Mouse (Mus musculus): ENCODE data around the gene Asah2. TPM values are rescaled to one million over a fixed set of nuclear protein-coding genes. Genes with fewer than 3 reads are reported as not detected.
A peak's percentile ranks its signal among the peaks of the same experiment; 100 is the strongest.
"Not testable (repeated sequence)": the region's sequence is repeated elsewhere in the genome, so short reads cannot be mapped to it uniquely, and the experiment has no call there.

Asah2 gene
- total RNA-seq (2021): 1 to 10 TPM; 8.7 to 9.3 TPM

- DNase-seq (ENCODE audit: low spot score in 2 of 2): peak; percentile 76 to 80
- intact Hi-C loops (cut with DNase I): loop anchor here (5.0 kb wide), 1 partner anchor 279 kb away; the partner anchor contains the start of gene Sgms1
These were observed at the start of gene Asah2 for GRCm38 (mm10) chr19:32107771-32108306. Asah2 (minus strand) TSS chr19:32108211.

- DNase-seq (ENCODE audit: low spot score in 2 of 2): no peak
- intact Hi-C loops (cut with DNase I): no loop called here
These were observed 49.0 kb upstream of the Asah2 start for GRCm38 (mm10) chr19:32157045-32157444.

GRCm38 (mm10) chr19:32152529-32152928 lies 44.5 kb upstream of the Asah2 start:
- no peak for DNase-seq (ENCODE audit: low spot score in 2 of 2)
- intact Hi-C loops (cut with DNase I): no loop called here

- intact Hi-C loops (cut with DNase I): no loop called here
These were observed 40.7 kb upstream of the Asah2 start for GRCm38 (mm10) chr19:32148710-32149109.

GRCm38 (mm10) chr19:32142383-32142782 lies 34.4 kb upstream of the Asah2 start:
- intact Hi-C loops (cut with DNase I): no loop called here
- no peak for DNase-seq (ENCODE audit: low spot score in 2 of 2)

More at GRCm38 (mm10) chr19:32148710-32149109, 40.7 kb upstream of the Asah2 start:
- no peak for DNase-seq (ENCODE audit: low spot score in 2 of 2)

- DNase-seq (ENCODE audit: low spot score in 2 of 2): no peak
- intact Hi-C loops (cut with DNase I): no loop called here
These were observed 30.5 kb upstream of the Asah2 start for GRCm38 (mm10) chr19:32138361-32139088.

- no peak for DNase-seq (ENCODE audit: low spot score in 2 of 2)
- intact Hi-C loops (cut with DNase I): no loop called here
These were observed 29.9 kb upstream of the Asah2 start for GRCm38 (mm10) chr19:32137904-32138303.

GRCm38 (mm10) chr19:32136888-32137625 lies 29.0 kb upstream of the Asah2 start:
- intact Hi-C loops (cut with DNase I): no loop called here
- DNase-seq (ENCODE audit: low spot score in 2 of 2): peak in 1 of 2 experiments; percentile 23

GRCm38 (mm10) chr19:32131707-32132488 lies 23.9 kb upstream of the Asah2 start:
- DNase-seq (ENCODE audit: low spot score in 2 of 2); intact Hi-C loops (cut with DNase I): not testable (repeated sequence)

GRCm38 (mm10) chr19:32129281-32129680 lies 21.3 kb upstream of the Asah2 start:
- intact Hi-C loops (cut with DNase I): no loop called here
- no peak for DNase-seq (ENCODE audit: low spot score in 2 of 2)

GRCm38 (mm10) chr19:32127180-32127850 lies 19.3 kb upstream of the Asah2 start:
- intact Hi-C loops (cut with DNase I): no loop called here
- no peak for DNase-seq (ENCODE audit: low spot score in 2 of 2)

- intact Hi-C loops (cut with DNase I): no loop called here
- DNase-seq (ENCODE audit: low spot score in 2 of 2): no peak
These were observed 16.1 kb upstream of the Asah2 start for GRCm38 (mm10) chr19:32124155-32124554.

- no peak for DNase-seq (ENCODE audit: low spot score in 2 of 2)
These were observed 15.2 kb upstream of the Asah2 start for GRCm38 (mm10) chr19:32123196-32123595.

GRCm38 (mm10) chr19:32120798-32121197 lies 12.8 kb upstream of the Asah2 start:
- DNase-seq (ENCODE audit: low spot score in 2 of 2): no peak
- intact Hi-C loops (cut with DNase I): no loop called here

More at GRCm38 (mm10) chr19:32123196-32123595, 15.2 kb upstream of the Asah2 start:
- intact Hi-C loops (cut with DNase I): no loop called here

GRCm38 (mm10) chr19:32119666-32120065 lies 11.7 kb upstream of the Asah2 start:
- DNase-seq (ENCODE audit: low spot score in 2 of 2): no peak
- intact Hi-C loops (cut with DNase I): no loop called here

GRCm38 (mm10) chr19:32118496-32118895 lies 10.5 kb upstream of the Asah2 start:
- no peak for DNase-seq (ENCODE audit: low spot score in 2 of 2)
- intact Hi-C loops (cut with DNase I): no loop called here

GRCm38 (mm10) chr19:32117484-32118018 lies 9.5 kb upstream of the Asah2 start:
- DNase-seq (ENCODE audit: low spot score in 2 of 2): no peak
- intact Hi-C loops (cut with DNase I): no loop called here

GRCm38 (mm10) chr19:32111866-32112790 lies 4.1 kb upstream of the Asah2 start:
- DNase-seq (ENCODE audit: low spot score in 2 of 2): no peak
- intact Hi-C loops (cut with DNase I): no loop called here

All from left cerebral cortex, postnatal 36 days (tissue).